Mouse (Mus musculus): Measurements from ENCODE around the gene Cylc1. TPM values are rescaled to one million over a fixed set of nuclear protein-coding genes. Genes with fewer than 3 reads are reported as not detected.

Cylc1 gene
- not detected for polyA plus RNA-seq (2014; fragmentation: Illumina TruSeq; extraction: RNeasy Lipid Tissue Mini Kit (QIAGEN cat#74804); ENCODE audit: insufficient read depth, low read depth, low replicate concordance)

GRCm38 (mm10) chrX:111110118-111110517, at the start of gene Cylc1:
Gene Cylc1, plus strand, starts transcription at chrX:111110418.

GRCm38 (mm10) chrX:111168040-111168439, 57.8 kb downstream of the Cylc1 start, which contains the start of gene Gm10112:
Gene Gm10112, plus strand, starts transcription at chrX:111168340.

Other genes starting within 250 kb of the Cylc1 start
- gene Gm10112, start 57.9 kb downstream of the Cylc1 start, polyA plus RNA-seq (2014; fragmentation: Illumina TruSeq; extraction: RNeasy Lipid Tissue Mini Kit (QIAGEN cat#74804); ENCODE audit: insufficient read depth, low read depth, low replicate concordance) = not detected